Comparison of ENCODE assay signal across 8 mouse cellular contexts in genomic region chr15:9094366-9094750, GRCm38 (mm10). TPM values are rescaled to one million over a fixed set of nuclear protein-coding genes. Genes with fewer than 3 reads are reported as not detected.
DNase-seq lines count a peak whose midpoint lies in the region; ATAC-seq lines count a peak whose summit lies in the region.

No protein-coding gene starts in this region.

- H3K4me1 ChIP-seq in heart, embryonic 10.5 days = peaks cover 28% of the 10 kb centered on the region
- H3K4me1 ChIP-seq in embryonic facial prominence, embryonic 11.5 days (ENCODE audit: control insufficient read depth, insufficient read depth, low read length) = peaks cover 3% of the 10 kb centered on the region; the same call in 1 of the 2 replicates
- H3K4me1 ChIP-seq in hindbrain, embryonic 11.5 days (replicated peaks; ENCODE audit: control insufficient read depth, insufficient read depth, low read length) = no peaks in the 10 kb centered on the region
- H3K4me1 ChIP-seq in limb, embryonic 11.5 days (ENCODE audit: control insufficient read depth, insufficient read depth, low read length) = no peaks in the 10 kb centered on the region
- peaks cover 8% of the 10 kb centered on the region for H3K4me1 ChIP-seq in midbrain, embryonic 11.5 days (ENCODE audit: control insufficient read depth, insufficient read depth, low read length)

- WGBS in heart, embryonic 10.5 days = 13% methylated on average over 13 of the region's 13 CpGs
- WGBS in embryonic facial prominence, embryonic 11.5 days = 16% methylated on average over 13 of the region's 13 CpGs
- 21% methylated on average over 13 of the region's 13 CpGs for WGBS in hindbrain, embryonic 11.5 days
- 21% methylated on average over 13 of the region's 13 CpGs for WGBS in limb, embryonic 11.5 days
- 33% methylated on average over 13 of the region's 13 CpGs for WGBS in midbrain, embryonic 11.5 days

- H3K9ac ChIP-seq in embryonic facial prominence, embryonic 11.5 days (replicated peaks; ENCODE audit: low read length) = no peak overlapping the region
- no peak overlapping the region for H3K9ac ChIP-seq in hindbrain, embryonic 11.5 days (ENCODE audit: low read depth, low read length)
- H3K9ac ChIP-seq in limb, embryonic 11.5 days (ENCODE audit: low read length) = no peak overlapping the region
- H3K9ac ChIP-seq in midbrain, embryonic 11.5 days (ENCODE audit: low read length) = no peak overlapping the region

- H3K9me3 ChIP-seq in heart, embryonic 10.5 days = no peaks in the 10 kb centered on the region
- no peaks in the 10 kb centered on the region for H3K9me3 ChIP-seq in embryonic facial prominence, embryonic 11.5 days (replicated peaks; ENCODE audit: control insufficient read depth, low read length)
- H3K9me3 ChIP-seq in hindbrain, embryonic 11.5 days (ENCODE audit: control insufficient read depth, low read length) = no peaks in the 10 kb centered on the region
- H3K9me3 ChIP-seq in limb, embryonic 11.5 days (ENCODE audit: control insufficient read depth, low read length) = no peaks in the 10 kb centered on the region
- H3K9me3 ChIP-seq in midbrain, embryonic 11.5 days (ENCODE audit: control insufficient read depth, low read length) = no peaks in the 10 kb centered on the region

- H3K27ac ChIP-seq in heart, embryonic 10.5 days = peak overlapping the region; percentile 43; the same call in 1 of the 2 replicates
- no peak overlapping the region for H3K27ac ChIP-seq in embryonic facial prominence, embryonic 11.5 days (replicated peaks; ENCODE audit: low read depth, low read length)
- no peak overlapping the region for H3K27ac ChIP-seq in hindbrain, embryonic 11.5 days (ENCODE audit: low read depth, low read length)
- no peak overlapping the region for H3K27ac ChIP-seq in limb, embryonic 11.5 days (replicated peaks; ENCODE audit: low read depth, low read length)
- H3K27ac ChIP-seq in midbrain, embryonic 11.5 days (ENCODE audit: low read depth, low read length) = no peak overlapping the region

- H3K4me2 ChIP-seq in embryonic facial prominence, embryonic 11.5 days (ENCODE audit: low read depth, low read length) = no peak overlapping the region
- no peak overlapping the region for H3K4me2 ChIP-seq in hindbrain, embryonic 11.5 days (replicated peaks; ENCODE audit: low read depth, low read length)
- peak overlapping the region; percentile 22; the same call in 1 of the 2 replicates for H3K4me2 ChIP-seq in limb, embryonic 11.5 days (ENCODE audit: low read depth, severe bottlenecking)
- H3K4me2 ChIP-seq in midbrain, embryonic 11.5 days = no peak overlapping the region

- peak overlapping the region; percentile 31; the same call in 1 of the 2 replicates for H3K4me3 ChIP-seq in heart, embryonic 10.5 days
- H3K4me3 ChIP-seq in embryonic facial prominence, embryonic 11.5 days (ENCODE audit: low read depth, low read length) = no peak overlapping the region
- H3K4me3 ChIP-seq in hindbrain, embryonic 11.5 days (ENCODE audit: low read depth, low read length) = no peak overlapping the region
- H3K4me3 ChIP-seq in limb, embryonic 11.5 days (ENCODE audit: low read depth, low read length) = no peak overlapping the region
- no peak overlapping the region for H3K4me3 ChIP-seq in midbrain, embryonic 11.5 days (ENCODE audit: low read depth, low read length)

- peak; percentile 94 for ATAC-seq in embryonic facial prominence, embryonic 11.5 days (replicated peaks; ENCODE audit: insufficient number of reproducible peaks, low FRiP score, low TSS enrichment, low read depth)
- peak; percentile 92 for ATAC-seq in hindbrain, embryonic 11.5 days (ENCODE audit: low FRiP score)
- peak; percentile 83 for ATAC-seq in limb, embryonic 11.5 days (ENCODE audit: insufficient number of reproducible peaks, low FRiP score, low TSS enrichment, low read depth)
- peak; percentile 96 for ATAC-seq in midbrain, embryonic 11.5 days (ENCODE audit: low FRiP score)
- no peak for ATAC-seq in inflammation-experienced regulatory T-cells, adult 6 months

- intact Hi-C loops in heart, postnatal 25 days (cut with DNase I) = no loop called here

- peak; percentile 92 for DNase-seq in heart, embryonic 10.5 days (ENCODE audit: low spot score)
- DNase-seq in heart, postnatal 25 days (ENCODE audit: low spot score) = no peak
- peak; percentile 69 for DNase-seq in embryonic facial prominence, embryonic 11.5 days (ENCODE audit: low spot score)
- DNase-seq in hindbrain, embryonic 11.5 days (ENCODE audit: low spot score) = peak; percentile 60
- peak; percentile 57 for DNase-seq in limb, embryonic 11.5 days (ENCODE audit: low spot score)
- DNase-seq in midbrain, embryonic 11.5 days (ENCODE audit: low spot score, missing footprints) = peak; percentile 88
- peak; percentile 39 for DNase-seq in telencephalon, adult 2 months (ENCODE audit: low read depth, low spot score)

- peaks cover 64% of the 10 kb centered on the region for H3K36me3 ChIP-seq in heart, embryonic 10.5 days
- no peaks in the 10 kb centered on the region; the same call in none of the 2 replicates for H3K36me3 ChIP-seq in embryonic facial prominence, embryonic 11.5 days (replicated peaks; ENCODE audit: control insufficient read depth, insufficient read depth, low read depth, low read length)
- no peaks in the 10 kb centered on the region for H3K36me3 ChIP-seq in hindbrain, embryonic 11.5 days (ENCODE audit: control insufficient read depth, insufficient read depth, low read length)
- H3K36me3 ChIP-seq in limb, embryonic 11.5 days (ENCODE audit: control insufficient read depth, insufficient read depth, low read length) = peaks cover 19% of the 10 kb centered on the region; the same call in 1 of the 2 replicates
- H3K36me3 ChIP-seq in midbrain, embryonic 11.5 days (ENCODE audit: control insufficient read depth, insufficient read depth, low read length) = no peaks in the 10 kb centered on the region

- no peaks in the 10 kb centered on the region for H3K27me3 ChIP-seq in heart, embryonic 10.5 days (ENCODE audit: insufficient read depth, poor library complexity, severe bottlenecking)
- no peaks in the 10 kb centered on the region for H3K27me3 ChIP-seq in embryonic facial prominence, embryonic 11.5 days (ENCODE audit: control insufficient read depth, insufficient read depth, low read length)
- no peaks in the 10 kb centered on the region for H3K27me3 ChIP-seq in hindbrain, embryonic 11.5 days (ENCODE audit: control insufficient read depth, insufficient read depth, low read length)
- H3K27me3 ChIP-seq in limb, embryonic 11.5 days (ENCODE audit: control insufficient read depth, insufficient read depth, low read length) = no peaks in the 10 kb centered on the region
- H3K27me3 ChIP-seq in midbrain, embryonic 11.5 days (ENCODE audit: control insufficient read depth, insufficient read depth, low read length) = no peaks in the 10 kb centered on the region

RNA-seq across cellular contexts. Expression of gene Nadk2, which starts 23.3 kb away (rescaled TPM):
- 54.9 and 61.9 TPM in 2 replicates for polyA plus RNA-seq in heart, embryonic 10.5 days (2016; fragmentation: Nextera tagmentation; extraction: Ambion mirVana)
- total RNA-seq in heart, postnatal 25 days (2021) = 10 to 100 TPM; 53.9 to 54.1 TPM
- 43.3 and 51.9 TPM in 2 replicates for polyA plus RNA-seq in embryonic facial prominence, embryonic 11.5 days (2014; fragmentation: Nextera tagmentation; extraction: Ambion mirVana)
- 32.9 and 38.0 TPM in 2 replicates for polyA plus RNA-seq in hindbrain, embryonic 11.5 days (2014; fragmentation: Nextera tagmentation; extraction: Ambion mirVana)
- 34.5 and 37.2 TPM in 2 replicates for polyA plus RNA-seq in limb, embryonic 11.5 days (2014; fragmentation: Nextera tagmentation; extraction: Ambion mirVana)
- polyA plus RNA-seq in midbrain, embryonic 11.5 days (2014; fragmentation: Nextera tagmentation; extraction: Ambion mirVana) = 36.8 and 43.6 TPM in 2 replicates
- polyA plus RNA-seq in inflammation-experienced regulatory T-cells, adult 6 months (2017; shearing (Covaris generic)) = 1 to 10 TPM; 6.5 to 8.7 (median 8.4) TPM

RNA-seq across cellular contexts. Expression of gene Lmbrd2, which starts 46.0 kb away (rescaled TPM):
- polyA plus RNA-seq in heart, embryonic 10.5 days (2016; fragmentation: Nextera tagmentation; extraction: Ambion mirVana) = 2.1 and 2.2 TPM in 2 replicates
- total RNA-seq in heart, postnatal 25 days (2021) = 10 to 100 TPM; 10.8 to 12.7 TPM
- 3.3 and 4.1 TPM in 2 replicates for polyA plus RNA-seq in embryonic facial prominence, embryonic 11.5 days (2014; fragmentation: Nextera tagmentation; extraction: Ambion mirVana)
- polyA plus RNA-seq in hindbrain, embryonic 11.5 days (2014; fragmentation: Nextera tagmentation; extraction: Ambion mirVana) = 4.6 and 8.7 TPM in 2 replicates
- 2.8 and 3.2 TPM in 2 replicates for polyA plus RNA-seq in limb, embryonic 11.5 days (2014; fragmentation: Nextera tagmentation; extraction: Ambion mirVana)
- polyA plus RNA-seq in midbrain, embryonic 11.5 days (2014; fragmentation: Nextera tagmentation; extraction: Ambion mirVana) = 4.4 and 5.2 TPM in 2 replicates
- 1 to 10 TPM; 2.8 to 5.0 (median 3.8) TPM for polyA plus RNA-seq in inflammation-experienced regulatory T-cells, adult 6 months (2017; shearing (Covaris generic))
